In the genomic region with DNA sequence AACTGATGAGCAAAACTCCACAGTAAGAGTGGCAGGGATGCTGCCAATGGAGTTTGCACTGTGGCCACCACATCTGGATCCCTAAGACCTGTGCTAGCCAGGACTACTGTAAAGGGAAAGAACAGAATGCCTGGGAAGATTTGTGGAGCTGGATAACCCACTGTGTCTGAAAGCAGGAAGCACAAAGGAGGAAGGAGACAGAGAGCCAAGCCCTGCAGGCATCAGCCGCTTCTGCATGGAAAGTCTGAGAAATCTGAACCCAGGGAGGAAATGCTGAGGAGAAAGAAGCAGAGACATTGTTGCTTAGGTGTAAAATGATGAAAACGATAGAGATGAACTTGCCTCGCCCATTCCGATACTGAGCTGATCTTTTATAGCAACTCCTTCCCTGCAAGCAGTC, we compare ENCODE assay signal across 21 mouse cellular contexts. TPM values are rescaled to one million over a fixed set of nuclear protein-coding genes. Genes with fewer than 3 reads are reported as not detected.
DNase-seq lines count a peak whose midpoint lies in the region; TF ChIP-seq lines count a peak whose summit lies in the region.
"Had no signal": no experiment of that assay in that cellular context is flagged by ENCODE, and none has a peak within 500 bp of the region (broad histone marks: within the 10 kb centered on the region; RNA-seq: fewer than 3 reads in every experiment).

No protein-coding gene starts in this region.

- no peak overlapping the region for H3K4me3 ChIP-seq in gastrocnemius, adult 2 months
- H3K4me3 ChIP-seq in kidney, adult 2 months (ENCODE audit: insufficient read depth, low read depth, low read length), result no peak overlapping the region
- H3K4me3 ChIP-seq in spleen, adult 2 months (ENCODE audit: extremely low read depth, insufficient read depth, insufficient read length), result no peak overlapping the region
- H3K4me3 ChIP-seq: embryonic facial prominence, embryonic 15.5 days; erythroblast, embryonic 14.5 days; forebrain, embryonic 15.5 days; hindbrain, embryonic 15.5 days had no signal

- WGBS in kidney, adult 2 months, result 76% methylated on average over 4 of the region's 4 CpGs
- WGBS in spleen, adult 2 months, result 75% methylated on average over 4 of the region's 4 CpGs

- DNase-seq in gastrocnemius, adult 2 months, result no peak
- no peak for DNase-seq in gastrocnemius, postnatal 36 days
- DNase-seq in kidney, adult 2 months, result no peak
- no peak for DNase-seq in kidney, adult 18-20 months
- DNase-seq in spleen, adult 2 months (ENCODE audit: low read depth in 1 of 2, low spot score in 2 of 2), result no peak
- no peak for DNase-seq in spleen, adult 12 weeks (ENCODE audit: low spot score)
- DNase-seq in lung, postnatal 14 days, result no peak
- DNase-seq: adrenal gland, adult 8-10 months; adrenal gland, postnatal 36 days; cerebellum, adult 11 months; cerebellum, adult 8-10 months; cerebellum, postnatal 14 days; embryo, embryonic 11 days; gastrocnemius, postnatal 10 days; heart, postnatal 36 days had no signal

- H3K36me3 ChIP-seq in kidney, adult 2 months (ENCODE audit: control insufficient read depth, insufficient read depth, low read length), result no peaks in the 10 kb centered on the region
- H3K36me3 ChIP-seq in spleen, adult 2 months (ENCODE audit: control insufficient read depth, insufficient read depth, low read length), result no peaks in the 10 kb centered on the region
- H3K36me3 ChIP-seq: embryonic facial prominence, embryonic 15.5 days; forebrain, embryonic 15.5 days; G1E; hindbrain, embryonic 15.5 days had no signal

- no peaks in the 10 kb centered on the region for H3K27me3 ChIP-seq in kidney, adult 2 months (replicated peaks; ENCODE audit: control insufficient read depth, insufficient read depth, low read length)
- no peaks in the 10 kb centered on the region for H3K27me3 ChIP-seq in spleen, adult 2 months (ENCODE audit: control insufficient read depth, insufficient read depth, low read length)
- H3K27me3 ChIP-seq: embryonic facial prominence, embryonic 15.5 days; forebrain, embryonic 15.5 days; hindbrain, embryonic 15.5 days had no signal

- no peak for TF ChIP-seq POLR2A in kidney, adult 2 months (IDR thresholded peaks at IDR 0.05; ENCODE audit: low read depth, low read length)
- TF ChIP-seq POLR2A in spleen, adult 2 months (IDR thresholded peaks at IDR 0.05; ENCODE audit: low read depth, low read length), result no peak

- peaks cover 30% of the 10 kb centered on the region for H3K4me1 ChIP-seq in kidney, adult 2 months (ENCODE audit: control insufficient read depth, insufficient read depth, low read length)
- peaks cover 10% of the 10 kb centered on the region for H3K4me1 ChIP-seq in spleen, adult 2 months (ENCODE audit: control insufficient read depth, insufficient read depth, insufficient read length)
- H3K4me1 ChIP-seq: embryonic facial prominence, embryonic 15.5 days; forebrain, embryonic 15.5 days; hindbrain, embryonic 15.5 days had no signal

- peak overlapping the region; percentile 40; the same call in 1 of the 2 replicates for H3K27ac ChIP-seq in gastrocnemius, adult 2 months
- H3K27ac ChIP-seq in kidney, adult 2 months (ENCODE audit: insufficient read depth, low read depth, low read length), result peak overlapping the region; percentile 93
- peak overlapping the region; percentile 29; the same call in 1 of the 2 replicates for H3K27ac ChIP-seq in spleen, adult 2 months (ENCODE audit: insufficient read depth, low read length)
- H3K27ac ChIP-seq: embryonic facial prominence, embryonic 15.5 days; forebrain, embryonic 15.5 days; hindbrain, embryonic 15.5 days had no signal

- TF ChIP-seq CTCF in gastrocnemius, adult 2 months (IDR thresholded peaks at IDR 0.05), result no peak
- no peak for TF ChIP-seq CTCF in kidney, adult 2 months (conservative IDR thresholded peaks at IDR 0.05; ENCODE audit: insufficient read depth, insufficient read length, low read depth, low read length)
- no peak for TF ChIP-seq CTCF in spleen, adult 2 months (IDR thresholded peaks at IDR 0.05; ENCODE audit: extremely low read depth, insufficient read depth, insufficient read length, insufficient replicate concordance)

- intact Hi-C loops in gastrocnemius, adult 2 months (cut with DNase I), result no loop called here
- intact Hi-C loops in gastrocnemius, postnatal 36 days (cut with DNase I), result no loop called here

RNA-seq across cellular contexts. Expression of a gene that starts 22.5 kb away (rescaled TPM):
- total RNA-seq in gastrocnemius, adult 2 months (2021), result under 1 TPM; 0.38 to 0.47 TPM
- 1 to 10 TPM in 1 of 2 experiments, under 1 TPM in 1; 0.67 to 1.1 TPM for total RNA-seq in gastrocnemius, postnatal 36 days (2021)
- 59.6 and 61.4 TPM in 2 replicates for polyA plus RNA-seq in kidney, adult 2 months (2012; rRNA removed)
- 0.22 and 0.27 TPM in 2 replicates for polyA plus RNA-seq in spleen, adult 2 months (2012; rRNA removed)
- polyA plus RNA-seq: CD4-positive, CD25-positive, alpha-beta regulatory T cell, adult 4 months; erythroblast, embryonic 14.5 days; G1E had no signal

Comparison
In these comparisons a context has a peak if more than half of its experiments do, and no peak if none do; other contexts are left out.
1. H3K27ac ChIP-seq: peak in every context shown above with its lines; median percentile 93 in kidney, adult 2 months; 40 in gastrocnemius, adult 2 months; 29 in spleen, adult 2 months.